Mouse (Mus musculus): Measurements from ENCODE around the gene Pcbp3.

- TF ChIP-seq POLR2A (IDR thresholded peaks at IDR 0.05; ENCODE audit: insufficient read depth, low read depth, low read length) (no peak), CTCF (IDR thresholded peaks at IDR 0.05; ENCODE audit: insufficient read depth, low read depth, low read length) (no peak)
Measured at GRCm38 (mm10) chr10:76898428-76898827, 63.3 kb downstream of the Pcbp3 start.
